Mouse (Mus musculus): ENCODE results near the gene Tbc1d4.

Tbc1d4 gene

DNA sequence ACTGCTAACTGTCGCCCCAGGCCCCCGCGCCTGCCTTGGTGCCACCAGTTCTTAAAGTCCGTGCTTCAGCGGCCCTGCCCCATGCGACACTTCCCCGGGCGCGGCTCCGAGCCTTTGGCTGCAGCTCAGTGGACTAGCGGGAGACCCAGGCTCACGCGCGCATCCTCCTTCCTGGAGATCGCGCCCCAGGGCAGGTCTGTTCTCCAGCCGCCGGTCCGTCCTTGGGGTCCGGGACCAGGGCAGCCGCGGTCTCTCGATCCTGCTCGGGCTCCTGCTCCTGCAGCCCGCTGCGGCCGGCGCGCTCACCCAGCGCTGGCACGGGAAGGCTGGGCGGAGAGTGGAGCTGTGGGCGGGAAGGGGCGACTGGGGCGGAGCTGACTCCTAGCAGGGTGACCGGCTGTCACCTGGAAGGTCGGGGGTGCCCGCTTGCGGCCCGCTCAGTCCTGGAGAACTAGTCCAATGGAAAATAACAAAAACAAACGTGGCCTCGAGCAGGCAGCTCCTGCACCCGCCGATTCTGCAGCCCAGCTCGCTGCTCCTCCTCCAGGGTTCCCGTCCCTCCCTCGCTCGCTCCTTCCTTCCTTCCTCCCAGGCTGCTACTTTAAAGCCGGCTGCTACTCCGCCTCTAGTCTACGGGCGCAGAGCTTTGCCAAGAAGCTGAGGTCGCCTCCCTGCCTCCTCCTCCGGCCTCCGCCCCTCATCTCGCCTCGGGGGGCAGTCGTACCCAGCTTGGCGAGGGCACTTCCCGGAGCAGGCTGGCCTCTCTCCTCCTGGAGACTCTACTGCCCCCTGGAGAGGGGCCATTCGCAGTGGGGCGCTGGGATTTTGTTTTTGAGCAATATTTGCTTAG is at the start of gene Tbc1d4:
Tbc1d4 (minus strand) TSS at position 673 of the 850 bp plus-strand sequence.
- DNase-seq (ENCODE audit: low read depth): peak; percentile 91

DNA sequence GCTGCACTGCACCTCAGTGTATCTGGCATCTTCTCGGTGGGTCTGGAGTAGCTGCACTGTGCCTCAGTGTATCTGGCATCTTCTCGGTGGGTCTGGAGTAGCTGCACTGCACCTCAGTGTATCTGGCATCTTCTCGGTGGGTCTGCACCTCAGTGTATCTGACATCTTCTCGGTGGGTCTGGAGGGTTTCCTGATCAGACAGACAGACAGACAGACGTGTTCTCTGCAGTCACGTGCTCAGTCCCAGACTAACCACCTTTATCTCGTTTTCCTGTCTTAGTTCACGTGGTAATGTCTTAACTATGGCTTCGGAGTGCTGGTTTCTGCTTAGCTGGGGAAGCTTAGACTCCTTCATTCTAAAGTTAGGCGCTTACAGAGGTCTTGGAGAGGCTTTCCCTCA is 47.3 kb upstream of the Tbc1d4 start:
- no peak for DNase-seq (ENCODE audit: low read depth)

DNA sequence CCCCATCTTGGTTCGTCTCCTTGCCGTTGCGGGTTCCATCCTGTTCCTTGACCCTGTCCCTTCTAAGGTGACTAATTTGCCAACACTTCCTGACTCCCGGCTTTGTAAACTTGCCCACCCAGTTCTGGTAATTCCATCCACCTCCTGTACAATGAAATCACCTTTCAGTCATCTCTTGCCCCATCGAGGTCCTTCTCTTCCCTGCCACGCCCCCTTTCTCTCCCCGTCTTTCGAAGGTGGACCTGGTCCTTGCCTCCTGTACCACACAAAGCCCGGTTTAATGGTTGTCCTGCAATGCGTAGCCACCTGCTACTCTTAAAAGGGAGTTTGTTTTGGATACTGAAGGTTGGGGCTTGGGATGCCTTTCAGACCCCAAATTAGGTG is 45.5 kb upstream of the Tbc1d4 start:
- peak; percentile 7 for DNase-seq (ENCODE audit: low read depth)

DNA sequence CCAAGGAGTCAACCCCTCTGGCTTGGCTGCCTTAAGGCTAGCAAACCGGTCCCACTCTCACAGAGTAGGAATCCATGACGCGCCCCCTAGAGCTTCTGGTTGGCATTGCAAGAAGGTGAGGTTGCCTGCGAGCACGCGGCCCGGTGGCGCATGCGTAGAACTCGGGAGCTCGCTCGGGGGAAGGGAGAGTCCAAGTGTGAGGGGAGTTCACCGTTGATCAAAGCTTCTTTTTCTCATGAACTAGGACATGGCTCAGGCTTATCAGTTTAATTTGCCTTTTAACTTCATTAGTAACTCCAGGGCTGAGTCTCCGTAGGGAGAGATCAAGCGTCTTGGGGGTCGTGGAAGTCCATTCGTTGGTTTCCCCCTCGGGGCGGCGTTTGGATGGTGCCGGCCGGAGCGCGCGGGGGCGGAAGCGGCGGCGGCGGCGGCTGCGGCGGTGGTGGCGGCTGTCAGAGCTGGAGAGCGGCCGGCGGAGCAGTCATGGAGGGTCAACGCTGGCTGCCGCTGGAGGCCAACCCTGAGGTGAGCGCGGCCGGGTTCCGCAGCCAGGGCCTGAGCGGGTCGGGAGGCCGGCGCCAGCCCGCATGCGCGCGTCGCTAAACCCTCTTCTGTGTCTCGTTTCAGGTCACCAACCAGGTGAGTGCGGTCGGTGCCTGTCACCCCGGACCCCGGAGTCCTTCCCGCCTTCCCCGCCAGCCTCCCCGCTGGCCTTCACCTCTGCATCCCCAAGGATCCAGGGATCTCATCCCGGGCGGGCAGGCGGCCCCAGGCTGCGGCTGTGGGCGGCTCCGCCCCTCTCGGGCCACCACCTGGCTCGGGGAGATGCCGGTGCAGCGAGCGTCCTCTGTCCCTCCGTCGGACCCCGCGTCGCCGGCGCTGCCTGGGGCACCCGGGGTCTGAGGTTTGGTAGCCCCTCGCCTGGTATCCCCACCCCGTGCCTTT is 44.9 kb upstream of the Tbc1d4 start, which contains the start of gene Uchl3:
Uchl3 (plus strand) TSS at position 387 of the 945 bp plus-strand sequence.
- peak; percentile 97 for DNase-seq (ENCODE audit: low read depth)

DNA sequence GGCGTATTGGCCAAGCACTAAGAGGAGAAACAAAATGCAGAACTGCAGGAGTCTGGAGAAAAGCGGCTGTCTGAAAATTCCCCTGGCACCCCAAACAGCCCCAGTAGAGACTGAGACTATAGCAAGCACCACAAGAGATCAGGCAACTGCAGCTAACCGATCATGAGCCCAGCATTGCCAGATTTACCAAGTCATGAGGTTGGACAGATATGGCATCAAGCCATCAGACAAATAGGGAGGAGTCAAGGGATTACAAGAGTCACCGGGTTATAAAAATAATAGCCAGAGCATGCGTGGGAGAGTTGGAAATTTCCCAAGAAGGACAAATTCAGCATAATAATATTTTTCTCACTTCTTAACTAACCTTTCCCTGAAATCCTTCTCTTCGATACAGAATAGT is 43.6 kb upstream of the Tbc1d4 start:
- DNase-seq (ENCODE audit: low read depth): peak; percentile 17

DNA sequence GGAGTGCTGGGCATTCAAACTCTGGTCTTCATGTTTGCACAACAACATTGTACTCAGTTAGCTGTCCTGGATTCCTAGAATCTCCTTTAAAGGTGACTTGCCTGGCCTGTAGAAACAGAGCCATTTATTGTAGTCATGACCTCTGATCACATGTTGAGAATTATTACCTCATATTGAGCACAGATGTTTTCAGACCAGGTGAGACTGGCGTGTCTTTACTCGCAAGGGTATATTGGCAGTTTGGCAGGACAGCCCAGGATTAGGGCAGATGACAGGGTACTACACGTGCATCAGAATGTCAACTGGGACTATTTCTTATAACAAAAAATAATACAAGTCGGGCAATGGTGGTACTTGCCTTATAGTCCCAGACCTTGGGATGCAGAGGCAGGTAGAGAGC is 41.6 kb upstream of the Tbc1d4 start:
- DNase-seq (ENCODE audit: low read depth): no peak

DNA sequence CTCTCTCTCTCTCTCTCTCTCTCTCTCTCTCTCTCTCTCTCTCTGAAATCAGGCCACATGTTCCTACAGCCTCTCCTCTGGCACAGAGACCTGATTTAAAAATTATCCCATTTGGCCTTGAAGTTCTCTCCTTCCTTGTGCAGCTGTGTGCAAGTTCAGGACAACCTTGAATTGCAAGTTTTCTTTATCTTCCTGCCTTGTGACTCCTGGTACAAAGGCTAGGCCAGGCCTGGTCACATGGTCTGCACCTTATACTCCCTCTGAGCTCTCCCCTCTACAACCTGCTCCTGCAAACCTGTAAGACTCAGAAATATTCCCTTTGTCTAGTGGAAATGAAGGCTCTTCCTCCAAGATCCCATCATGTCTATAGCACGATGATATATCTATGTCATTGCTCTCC is 36.0 kb upstream of the Tbc1d4 start:
- no peak for DNase-seq (ENCODE audit: low read depth)

DNA sequence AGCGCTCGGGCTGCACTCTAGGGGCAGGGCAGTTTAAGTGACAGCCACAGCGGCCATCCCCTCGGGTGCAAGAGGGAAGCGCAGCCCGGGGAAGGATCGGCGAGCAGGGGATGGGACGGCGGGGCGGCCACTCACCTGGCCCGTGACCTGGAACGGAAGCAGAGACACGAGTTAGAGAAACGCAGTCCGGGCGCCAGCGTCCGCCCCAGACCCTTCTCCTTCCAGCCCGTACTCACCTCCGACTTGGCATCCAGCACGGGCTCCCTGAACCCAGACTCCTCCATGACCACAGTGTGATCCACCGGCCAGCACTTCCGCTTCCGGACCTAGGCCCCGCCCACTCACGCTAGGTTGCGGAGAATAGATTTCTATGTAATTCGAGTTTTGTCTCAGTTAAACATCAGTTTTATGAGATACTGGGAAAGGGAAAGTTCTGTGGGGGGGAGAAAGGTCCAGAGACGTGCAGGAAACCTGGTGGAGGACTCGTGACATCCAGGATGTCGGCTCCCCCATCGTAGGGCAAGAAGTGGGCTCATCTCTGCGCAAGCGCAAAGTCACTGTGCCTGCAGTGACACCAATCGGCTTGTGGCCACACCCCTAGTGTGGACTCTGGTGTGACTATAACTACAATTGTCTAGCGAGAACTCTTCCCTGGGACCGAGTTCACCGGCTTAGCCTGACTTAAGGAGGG is 31.3 kb upstream of the Tbc1d4 start, which contains the start of gene Commd6:
Commd6 (minus strand) TSS at position 534 of the 691 bp plus-strand sequence.
- peak; percentile 85 for DNase-seq (ENCODE audit: low read depth)

DNA sequence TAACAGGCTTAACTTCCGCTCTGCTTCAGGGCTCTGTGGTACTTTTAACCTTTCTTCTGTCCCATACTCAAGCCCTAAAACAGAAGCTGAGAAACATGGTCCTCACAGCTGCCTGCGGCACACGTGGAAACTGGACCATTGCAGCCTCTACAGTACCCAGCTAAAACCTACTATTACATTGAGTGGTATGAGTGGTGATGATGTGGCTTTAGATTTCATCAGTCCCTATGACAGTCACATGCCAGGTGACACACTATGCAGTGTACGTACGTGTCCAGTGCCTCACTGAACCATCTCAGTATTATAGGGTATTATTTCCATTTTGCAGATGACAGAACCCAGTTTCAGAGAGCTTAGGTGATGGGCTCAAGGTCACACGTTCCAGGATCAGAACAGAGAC is 28.4 kb upstream of the Tbc1d4 start:
- DNase-seq (ENCODE audit: low read depth): no peak

DNA sequence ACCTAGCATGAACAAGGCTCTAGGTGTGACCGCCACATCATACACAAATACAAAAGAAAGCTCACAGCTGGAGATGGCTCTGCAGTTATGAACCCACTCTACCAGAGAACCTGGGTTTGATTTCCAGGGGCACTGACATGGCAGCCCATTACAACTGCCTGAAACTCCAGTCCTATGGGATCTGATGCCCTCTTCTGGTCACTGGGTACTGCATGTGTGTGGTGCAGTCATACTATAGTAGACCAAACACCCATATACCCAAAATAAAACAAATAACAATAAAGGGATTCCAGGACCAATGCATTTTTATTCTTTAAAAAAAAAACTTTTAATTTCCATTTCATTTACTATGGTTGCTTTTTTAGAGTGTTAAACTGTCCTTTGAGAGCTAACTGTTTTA is 26.8 kb upstream of the Tbc1d4 start:
- no peak for DNase-seq (ENCODE audit: low read depth)

DNA sequence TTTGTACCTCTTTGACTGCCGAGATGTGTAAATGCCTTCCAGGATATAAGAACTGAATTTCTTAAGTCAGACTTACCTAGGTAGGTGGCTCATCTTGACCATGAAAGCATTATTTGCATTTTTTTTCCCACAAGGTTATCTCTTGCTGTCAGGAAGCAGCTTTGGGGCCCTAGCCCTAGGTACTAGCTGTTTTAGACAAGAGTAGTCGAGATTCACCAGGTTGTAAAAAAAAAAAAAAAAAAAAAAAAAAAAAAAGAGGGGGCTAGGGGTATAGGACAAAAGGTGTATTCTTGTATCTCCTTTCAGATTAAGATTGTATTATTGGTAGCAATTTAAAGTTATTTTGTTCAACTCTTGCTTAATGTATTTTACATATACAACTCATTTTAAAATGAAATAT is 21.6 kb upstream of the Tbc1d4 start:
- DNase-seq (ENCODE audit: low read depth): no peak

DNA sequence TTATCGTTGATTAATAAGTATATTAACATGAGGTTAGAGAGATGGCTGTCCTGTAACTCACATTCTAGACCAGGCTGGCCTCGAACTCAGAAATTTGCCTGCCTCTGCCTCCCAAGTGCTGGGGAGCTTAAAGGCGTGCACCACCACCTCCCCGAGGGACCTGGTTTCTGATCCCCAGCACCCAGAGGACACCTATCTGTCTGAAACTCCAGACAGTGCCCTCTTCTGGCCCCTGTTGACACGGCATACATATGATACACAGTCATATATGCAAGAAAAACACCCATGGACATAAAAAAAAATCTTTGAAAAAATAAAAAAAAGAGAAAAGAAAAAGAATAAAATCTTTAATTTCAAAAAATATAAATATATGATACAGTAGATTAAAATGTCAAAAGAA is 8.7 kb upstream of the Tbc1d4 start:
- DNase-seq (ENCODE audit: low read depth): no peak

DNA sequence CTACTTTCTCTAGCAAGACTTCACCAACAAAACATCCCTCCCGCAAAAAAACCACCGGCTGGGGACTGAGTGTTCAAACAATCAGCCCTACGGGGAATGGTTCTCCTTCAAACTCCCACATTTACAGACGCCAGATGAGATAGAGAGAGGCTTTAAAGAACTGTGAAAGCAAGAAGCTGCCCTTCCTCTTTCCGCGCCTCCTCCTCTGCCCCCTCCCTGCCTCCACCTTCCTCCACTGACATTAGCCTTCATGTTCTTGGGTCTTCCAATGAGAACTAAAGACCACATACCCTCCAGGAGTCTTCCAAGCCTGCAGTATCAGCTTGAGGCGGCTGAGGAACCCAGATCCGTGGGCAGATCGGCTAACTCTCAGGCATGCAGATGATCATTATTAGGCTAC is 7.2 kb upstream of the Tbc1d4 start:
- DNase-seq (ENCODE audit: low read depth): no peak

DNA sequence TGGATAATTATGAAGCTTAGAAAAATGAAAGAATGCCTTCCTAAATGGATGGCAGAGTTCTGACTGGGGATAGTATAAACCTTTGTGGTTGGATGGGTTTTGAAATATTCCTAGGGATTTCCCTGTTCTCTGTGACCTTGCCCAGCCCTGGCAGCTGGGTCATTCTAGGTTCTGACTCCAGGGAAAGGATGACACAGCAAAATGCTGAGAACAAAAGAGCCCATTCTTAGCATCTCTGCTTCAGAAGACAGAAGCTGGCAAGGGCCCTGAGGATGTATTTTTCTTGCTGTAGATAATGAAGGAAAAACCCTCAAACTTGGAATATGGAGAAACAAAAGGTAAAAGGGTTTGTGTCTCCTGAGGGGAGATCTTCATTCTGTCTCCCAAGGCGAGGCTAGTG is 4.2 kb upstream of the Tbc1d4 start:
- peak; percentile 14 for DNase-seq (ENCODE audit: low read depth)

DNA sequence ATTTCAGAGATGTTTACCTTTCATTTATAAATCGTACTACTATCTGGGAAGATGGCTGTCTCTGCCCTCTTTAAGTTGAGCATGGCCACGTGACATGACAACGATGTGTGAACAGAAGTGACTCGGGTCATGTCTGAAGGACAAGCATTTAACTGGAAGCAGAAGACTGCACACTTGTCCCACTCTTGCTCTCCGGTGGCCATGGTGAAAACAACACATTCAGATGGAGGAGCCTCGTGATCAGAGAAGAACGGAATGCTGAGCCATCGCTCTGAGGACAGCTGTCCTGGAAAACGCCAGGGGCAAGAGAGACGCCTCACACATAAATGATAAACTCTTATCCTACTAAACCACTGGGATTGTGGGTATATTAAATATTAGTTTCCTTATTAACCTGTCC is 1.7 kb upstream of the Tbc1d4 start:
- no peak for DNase-seq (ENCODE audit: low read depth)

DNA sequence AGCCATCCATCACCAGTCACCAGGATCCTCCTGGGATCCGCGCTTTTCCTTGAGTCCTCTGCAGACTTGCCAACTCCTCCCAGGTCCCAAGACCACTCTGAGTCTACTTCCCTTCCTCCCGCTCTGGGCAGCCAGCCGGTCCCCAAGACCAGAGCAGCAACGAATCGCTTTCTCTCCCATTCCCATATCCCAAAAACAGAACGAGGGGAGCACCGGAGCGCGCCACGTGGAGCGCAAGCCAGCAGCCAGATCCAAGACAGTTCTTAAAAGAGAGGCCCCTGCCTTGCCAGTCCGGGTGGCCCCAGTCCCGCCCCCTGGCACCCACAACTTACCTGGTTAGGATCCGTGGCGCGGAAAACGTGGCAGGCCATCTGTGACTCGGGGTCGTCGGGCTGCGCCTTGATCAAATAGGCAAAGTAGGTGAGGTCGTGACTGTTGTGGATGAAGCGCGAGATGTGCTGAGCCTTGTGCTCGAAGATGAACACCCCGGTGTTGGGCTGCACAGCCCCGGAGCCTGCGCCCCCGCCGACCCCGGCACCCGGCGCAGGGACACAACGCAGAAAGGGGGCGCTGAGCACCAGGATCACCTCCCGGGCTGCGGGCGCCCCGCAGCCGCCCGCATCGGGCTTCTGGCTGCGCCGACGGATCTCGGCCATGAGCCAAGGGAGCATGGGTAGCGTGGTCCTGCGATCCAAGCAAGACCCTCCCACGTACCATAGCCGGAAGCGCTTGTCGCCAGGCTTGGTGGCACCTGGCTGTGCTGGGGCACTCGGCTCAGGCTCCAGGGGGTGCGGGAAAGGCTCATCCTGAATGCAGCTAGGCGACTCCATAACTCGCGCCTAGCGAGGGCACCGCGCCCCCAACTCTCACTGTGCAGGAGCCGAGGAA is 1.1 kb downstream of the Tbc1d4 start:
- peak; percentile 28 for DNase-seq (ENCODE audit: low read depth)

DNA sequence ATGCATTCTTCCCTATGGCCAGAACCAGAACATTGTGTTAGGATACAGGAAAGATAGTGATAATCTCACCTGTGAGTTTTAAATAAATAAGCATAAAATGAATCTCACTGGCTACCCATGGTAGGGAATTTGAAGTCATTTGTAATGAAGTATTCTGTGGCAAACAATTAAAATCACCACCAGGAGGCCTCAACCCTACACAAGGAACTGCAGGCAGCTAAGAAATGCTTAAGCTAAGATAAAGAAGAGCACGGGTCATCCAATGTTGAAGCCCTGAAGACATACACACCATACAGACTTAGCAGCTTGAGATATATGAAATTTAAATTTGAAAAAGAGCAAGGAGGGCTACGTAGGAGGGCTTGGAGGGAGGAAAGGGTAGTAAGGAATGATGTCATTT is 3.1 kb downstream of the Tbc1d4 start:
- DNase-seq (ENCODE audit: low read depth): peak; percentile 19

DNA sequence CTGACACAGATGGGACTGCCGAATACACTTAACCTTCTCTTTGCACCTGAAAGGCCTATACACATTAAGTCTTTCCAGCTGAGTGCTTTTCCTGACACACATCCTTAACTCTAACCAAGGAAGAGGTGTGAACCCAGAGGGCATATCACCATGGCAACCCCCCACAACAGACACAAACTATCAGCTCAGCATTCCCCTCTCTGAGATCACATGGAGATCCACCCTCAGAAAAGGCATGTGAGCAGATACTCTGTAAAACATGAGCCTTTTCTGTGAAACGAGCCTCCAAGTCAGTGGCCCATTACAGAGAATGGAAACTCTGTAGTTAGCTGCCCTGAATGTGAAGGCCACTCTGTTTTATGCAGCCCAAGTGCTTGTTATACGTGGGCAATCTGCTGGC is 6.1 kb downstream of the Tbc1d4 start:
- no peak for DNase-seq (ENCODE audit: low read depth)

DNA sequence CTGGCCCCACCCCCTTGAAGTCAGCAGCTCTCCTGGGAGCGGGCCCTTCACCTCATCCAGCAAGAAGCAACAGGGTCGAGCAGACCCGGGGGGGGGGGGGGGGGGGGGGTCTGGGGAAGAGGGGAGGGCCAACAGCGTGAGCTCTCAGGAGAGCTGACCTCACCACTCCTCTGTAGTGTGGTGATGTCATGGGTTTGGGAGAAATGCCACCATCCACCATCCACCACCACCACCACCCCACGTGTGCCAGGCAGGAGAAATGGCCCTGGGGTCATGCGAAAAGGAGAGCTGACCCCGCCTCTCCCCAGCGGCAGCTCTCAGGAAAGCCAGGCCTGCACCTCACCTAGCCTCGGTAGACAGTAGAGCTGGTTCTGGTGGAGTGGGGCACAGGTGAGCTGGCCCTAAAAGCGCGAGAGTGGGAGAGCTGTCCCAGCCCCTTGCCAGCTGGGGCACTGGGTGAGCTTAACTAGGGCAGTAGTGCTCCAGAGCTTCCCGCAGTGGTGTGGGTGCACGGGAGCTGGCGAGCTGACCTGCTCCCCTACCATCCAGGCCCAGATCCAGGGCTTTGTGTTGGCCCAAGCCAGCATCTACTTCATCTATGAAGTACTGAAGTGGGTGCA is 11.8 kb downstream of the Tbc1d4 start:
- DNase-seq (ENCODE audit: low read depth): no peak

DNA sequence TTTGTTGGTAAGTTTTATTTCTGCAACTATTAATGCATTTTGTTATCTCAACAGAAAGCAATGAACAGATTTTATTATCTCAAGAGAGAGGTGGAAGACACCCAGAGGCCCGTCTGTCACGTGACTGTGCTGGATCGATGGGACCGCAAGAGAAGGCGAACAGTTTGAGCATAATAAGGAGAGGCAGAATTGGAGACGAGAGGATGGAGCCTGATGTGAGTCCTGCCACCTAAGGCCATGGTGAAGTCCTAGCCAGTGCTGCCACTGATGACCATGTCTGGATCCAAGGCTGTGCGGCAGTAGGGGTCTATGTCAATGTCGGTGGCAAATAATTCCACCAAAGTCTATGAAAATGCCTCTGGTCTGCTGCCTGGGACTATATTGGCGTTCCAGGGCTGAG is 12.3 kb downstream of the Tbc1d4 start:
- no peak for DNase-seq (ENCODE audit: low read depth)

Data from NIH3T3 (cell line).